Mouse (Mus musculus) right cerebral cortex, postnatal 36 days (tissue): ENCODE measurements at regions not wholly inside any gene's neighbourhood (a gene's known extent, or its start where the extent isn't known, plus 50 kb on each side); places are given as distances from the start of the nearest gene placed in this dataset.

Source experiments
- DNase-seq, 2 experiments: peaks; one replicate each; pipeline ENCODE4 v3.0.0; 2022; ENCODE audit warnings: low spot score in 2 of 2, mixed read lengths in 1 of 2

DNA sequence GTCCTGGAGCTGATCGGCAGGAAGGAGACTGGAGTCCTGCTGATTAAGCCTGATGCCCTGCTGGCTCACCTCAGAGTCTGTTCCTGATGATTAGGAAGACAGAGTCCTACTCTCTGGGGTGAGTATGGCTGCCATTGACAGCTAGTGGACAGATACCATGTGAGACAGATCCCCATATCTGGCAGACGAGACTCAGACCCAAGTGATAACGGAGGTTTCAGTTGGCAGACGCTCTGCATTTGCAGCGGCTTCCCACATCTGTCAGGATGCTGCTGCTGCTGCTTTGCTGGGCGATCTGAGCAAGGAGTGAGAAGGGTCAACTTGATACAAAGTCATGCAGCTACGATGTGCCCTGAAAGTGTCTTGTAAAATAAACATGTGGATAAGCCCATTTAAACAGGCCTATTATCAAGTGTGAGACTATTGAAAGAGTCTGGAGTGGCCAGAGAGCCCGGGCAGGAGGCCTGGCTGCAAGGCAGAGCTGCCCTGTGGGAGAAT, 98.1 kb upstream of the Cops8 start:
- DNase-seq = no peak

DNA sequence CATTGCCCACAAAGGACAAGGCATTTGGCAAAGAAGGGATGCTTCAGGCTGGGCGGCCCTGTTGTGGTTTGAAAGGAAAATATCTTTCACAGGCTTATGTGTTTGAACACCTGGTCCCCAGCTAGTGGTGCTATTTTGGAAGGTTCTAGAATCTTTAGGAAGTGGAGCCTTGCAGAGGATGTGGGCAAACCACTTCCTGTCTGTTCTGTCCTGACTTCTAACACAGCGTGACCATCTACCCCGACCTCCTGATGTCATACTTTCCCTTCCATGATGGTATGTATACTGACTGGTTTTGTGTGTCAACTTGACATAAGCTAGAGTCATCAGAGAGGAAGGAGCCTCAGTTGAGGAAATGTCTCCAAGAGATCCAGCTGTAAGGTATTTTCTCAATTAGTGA, 97.2 kb upstream of the Cops8 start:
- no peak for DNase-seq

DNA sequence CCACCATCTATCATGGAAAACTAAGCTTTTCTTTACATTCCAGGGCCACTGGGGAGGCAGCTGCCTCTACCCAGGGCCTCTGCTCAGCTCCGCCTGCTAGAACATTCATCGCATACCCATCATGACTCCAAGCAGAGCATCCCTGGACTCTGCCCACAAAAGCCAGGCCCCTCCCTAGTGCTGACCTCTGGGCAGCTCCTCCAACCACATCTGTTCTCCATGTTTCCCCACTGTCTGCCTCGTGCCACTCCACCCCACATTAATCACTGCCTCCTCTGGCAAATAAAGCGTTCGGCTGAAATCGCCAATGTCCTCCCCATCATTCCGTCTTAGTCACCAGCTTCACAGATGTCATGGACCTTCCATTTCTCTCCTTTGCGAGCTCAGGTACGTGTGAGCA, 96.2 kb upstream of the Cops8 start:
- no peak for DNase-seq

DNA sequence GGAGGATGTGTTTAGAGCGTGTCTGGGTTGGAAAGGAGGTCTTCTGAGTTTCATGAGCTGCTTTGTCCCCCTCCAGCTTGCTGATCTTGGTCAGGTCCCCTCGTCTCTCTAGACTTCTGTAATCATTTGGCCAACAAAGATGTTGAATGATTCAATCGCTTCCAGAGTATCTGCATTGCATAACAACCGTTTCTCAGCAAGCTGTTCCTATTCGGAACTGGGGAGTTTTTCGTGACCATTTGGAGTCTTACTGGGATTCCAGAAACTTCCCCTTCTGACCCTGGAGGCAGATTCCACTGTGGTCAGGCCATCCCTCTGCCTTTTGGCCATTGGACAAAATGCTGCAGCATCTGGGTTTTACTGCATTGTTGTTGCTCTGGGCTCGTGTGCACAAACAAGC, 93.4 kb upstream of the Cops8 start:
- DNase-seq = no peak

DNA sequence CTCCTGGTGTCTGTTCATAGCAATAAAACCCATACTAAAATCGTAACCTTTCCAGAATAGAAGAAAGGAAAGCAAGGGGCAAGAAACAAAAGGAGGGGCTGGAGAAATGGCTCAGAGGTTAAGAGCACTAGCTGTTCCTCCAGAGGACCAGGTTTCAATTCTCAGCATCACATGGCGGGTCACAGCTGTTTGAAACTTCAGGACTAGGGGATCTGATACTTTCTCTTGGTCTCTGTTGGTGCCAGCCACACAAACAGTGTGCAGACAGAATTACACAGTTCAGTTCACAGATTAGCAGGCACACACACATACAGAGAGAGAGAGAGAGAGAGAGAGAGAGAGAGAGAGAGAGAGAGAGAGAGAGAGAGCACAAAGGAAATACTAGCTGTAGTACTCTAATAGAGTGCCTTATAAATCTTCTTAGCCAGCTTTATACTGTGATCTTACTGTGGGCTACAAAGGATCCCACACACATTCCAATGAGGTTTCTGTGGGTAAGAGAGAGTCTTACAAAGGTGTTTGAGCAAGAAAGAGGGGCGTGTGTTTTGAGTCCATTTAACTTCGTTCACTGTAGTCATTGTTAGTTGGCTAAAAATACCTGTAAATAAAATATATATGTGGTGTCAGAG, 89.2 kb upstream of the Cops8 start:
- DNase-seq = no peak

DNA sequence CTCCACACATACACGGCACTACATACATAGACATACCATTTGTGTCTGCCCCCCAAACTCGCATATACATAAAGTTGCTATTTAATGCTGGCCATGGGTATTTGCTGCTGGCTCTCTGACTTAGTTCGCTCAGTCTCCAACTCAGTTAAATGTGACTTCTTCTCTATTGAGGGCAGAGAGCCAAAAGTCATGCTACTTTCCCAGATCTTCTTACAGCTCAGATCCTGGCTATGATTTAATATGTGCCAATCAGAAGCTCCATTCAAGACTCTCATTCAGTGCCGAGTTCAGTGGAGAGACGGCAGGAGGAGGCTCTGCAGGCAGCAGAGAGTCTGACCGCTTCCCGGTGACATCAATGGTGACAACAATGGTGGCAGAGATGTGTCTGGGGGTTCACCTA, 88.6 kb upstream of the Cops8 start:
- no peak for DNase-seq

DNA sequence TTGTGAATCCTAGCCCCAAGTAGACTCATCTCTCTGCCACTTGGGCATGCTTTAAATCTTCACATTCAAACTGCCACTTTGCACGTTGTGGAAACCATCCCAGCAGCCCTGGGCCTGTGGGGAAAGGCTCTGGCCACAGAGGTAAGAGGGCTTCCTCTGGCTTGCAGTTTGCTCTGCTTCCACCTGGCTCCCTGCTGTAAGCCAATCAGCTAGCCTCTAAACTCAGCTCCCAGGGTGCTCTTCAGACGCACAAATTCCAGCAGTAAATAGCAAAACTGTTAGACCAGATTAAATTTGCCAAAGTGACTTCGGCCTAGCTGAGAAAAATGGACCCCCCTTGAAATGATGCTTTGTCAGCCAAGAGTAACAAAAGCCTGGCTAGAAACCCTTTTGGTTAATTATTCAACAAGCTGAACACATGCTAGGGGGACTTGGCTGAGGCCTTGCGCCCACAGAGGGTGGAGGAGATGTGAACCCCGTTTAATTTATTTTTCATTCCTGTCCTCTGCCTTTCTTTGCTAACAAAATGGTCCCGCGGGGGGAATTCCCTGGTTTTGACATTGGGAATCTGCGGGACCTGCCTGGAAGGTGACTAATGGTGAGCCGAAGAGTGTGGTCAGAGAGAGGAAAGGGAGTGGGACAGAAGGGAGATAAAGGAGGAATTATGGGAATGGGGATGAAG, 84.1 kb upstream of the Cops8 start:
- no peak for DNase-seq

DNA sequence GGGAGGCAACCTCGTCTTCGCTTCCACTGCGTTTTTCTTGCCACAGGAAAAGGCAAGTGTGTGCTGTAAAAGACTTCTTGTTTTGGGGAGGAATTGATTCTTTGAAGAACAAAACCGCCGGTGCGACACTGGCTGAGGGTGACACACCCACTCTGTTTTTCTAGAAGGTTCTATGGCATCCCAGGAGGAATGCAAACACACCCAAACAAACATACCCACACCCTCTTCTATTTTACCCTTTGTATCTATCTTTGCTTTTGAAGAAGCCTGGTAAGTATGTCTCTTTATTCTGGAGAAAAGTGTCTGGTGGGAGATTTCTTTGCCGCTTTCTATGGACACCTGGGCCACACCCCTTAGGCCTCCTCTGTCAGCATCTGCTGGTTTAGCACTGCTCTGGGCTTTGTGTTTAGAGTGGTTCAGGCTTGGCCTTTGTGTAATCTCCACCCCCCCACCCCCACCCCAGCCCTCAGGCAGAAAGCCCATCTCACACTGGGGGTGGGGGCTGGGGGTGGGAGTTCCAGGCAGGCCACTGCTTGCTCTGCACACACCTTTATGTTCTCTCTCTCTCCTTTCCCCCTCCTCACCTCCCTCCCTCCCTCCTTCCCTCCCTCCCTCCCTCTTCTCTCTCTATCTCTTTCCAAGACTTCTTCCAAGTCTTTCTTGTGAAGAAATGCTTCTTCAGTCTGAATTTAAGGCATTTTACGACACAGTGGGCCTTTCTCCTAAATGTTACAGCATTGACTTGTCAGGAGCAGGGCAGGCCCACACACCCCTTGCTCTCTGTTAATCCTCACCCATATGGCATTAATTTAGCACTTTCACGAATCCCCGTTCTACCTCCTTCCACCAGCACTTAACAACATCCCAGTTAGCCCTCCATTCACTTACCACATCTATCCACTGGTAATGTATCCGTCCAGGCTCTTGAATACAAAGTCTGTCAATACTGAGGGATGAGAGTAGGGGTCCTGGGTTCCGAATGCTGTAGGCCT, 83.2 kb upstream of the Cops8 start:
- DNase-seq = no peak

DNA sequence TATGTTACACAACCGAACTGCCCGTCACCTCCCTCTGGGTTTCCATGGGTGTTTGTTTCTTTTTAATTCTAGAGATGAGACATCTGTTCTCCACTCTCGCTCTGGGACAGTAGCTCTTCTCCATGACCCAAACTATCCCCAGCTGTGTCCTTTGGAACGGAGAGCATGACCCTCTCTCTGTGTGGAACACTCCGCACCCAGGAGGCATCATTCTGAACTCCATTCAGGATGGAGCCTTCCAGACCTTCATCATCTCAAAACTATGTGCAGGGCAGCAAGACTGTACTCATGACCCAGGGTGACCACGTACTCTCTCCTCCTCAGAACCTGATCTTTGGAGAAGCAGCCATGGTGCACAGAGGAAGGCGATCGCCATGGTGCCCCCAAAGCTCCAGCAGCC, 80.5 kb upstream of the Cops8 start:
- DNase-seq = no peak

DNA sequence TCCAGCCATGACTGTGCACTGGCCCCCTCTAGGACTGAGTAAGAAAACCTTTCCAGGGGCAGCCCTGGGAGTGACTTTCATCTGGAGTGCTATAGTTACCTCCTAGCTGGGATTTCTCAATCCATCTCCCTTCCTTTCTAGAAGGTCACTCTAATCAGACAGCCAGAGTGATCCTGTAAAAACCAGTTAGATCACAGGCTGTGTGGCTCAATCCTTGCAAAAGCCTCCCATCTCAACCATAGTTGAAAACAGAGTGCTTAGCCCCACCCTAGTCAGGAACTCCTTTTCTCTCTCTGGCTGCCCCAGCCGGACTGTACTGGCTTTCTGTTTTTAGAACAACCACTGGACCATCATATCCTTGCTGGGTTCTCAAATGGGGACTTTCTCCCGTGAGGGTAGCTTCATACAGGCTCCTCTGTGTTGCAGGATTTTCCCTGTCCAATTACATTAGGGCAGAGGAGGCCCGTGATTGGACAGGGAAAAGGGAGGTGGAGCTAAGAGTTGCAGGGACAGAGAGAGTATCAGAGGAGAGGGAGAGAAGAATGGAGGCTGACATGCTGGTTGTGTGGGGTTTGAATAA, 78.0 kb upstream of the Cops8 start:
- no peak for DNase-seq

DNA sequence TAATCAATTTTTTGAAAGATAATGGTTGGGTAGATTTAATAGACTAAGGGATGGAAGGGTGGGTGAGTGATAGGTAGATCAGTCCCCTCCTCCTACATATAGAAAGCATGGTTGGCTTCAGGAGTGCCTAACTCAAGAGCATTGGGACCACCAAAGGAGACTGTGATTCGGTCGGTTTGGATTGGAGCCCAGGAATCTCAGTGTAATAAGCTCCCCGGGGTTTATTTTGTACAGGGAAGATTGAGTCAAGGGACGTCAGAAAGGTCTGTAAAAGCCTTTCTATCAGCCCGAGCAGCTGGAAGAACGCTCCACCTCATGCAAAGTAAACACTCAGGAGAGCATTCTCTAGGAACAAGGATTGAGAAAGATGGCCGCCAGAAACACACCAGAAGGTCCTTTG, 76.5 kb upstream of the Cops8 start:
- no peak for DNase-seq

DNA sequence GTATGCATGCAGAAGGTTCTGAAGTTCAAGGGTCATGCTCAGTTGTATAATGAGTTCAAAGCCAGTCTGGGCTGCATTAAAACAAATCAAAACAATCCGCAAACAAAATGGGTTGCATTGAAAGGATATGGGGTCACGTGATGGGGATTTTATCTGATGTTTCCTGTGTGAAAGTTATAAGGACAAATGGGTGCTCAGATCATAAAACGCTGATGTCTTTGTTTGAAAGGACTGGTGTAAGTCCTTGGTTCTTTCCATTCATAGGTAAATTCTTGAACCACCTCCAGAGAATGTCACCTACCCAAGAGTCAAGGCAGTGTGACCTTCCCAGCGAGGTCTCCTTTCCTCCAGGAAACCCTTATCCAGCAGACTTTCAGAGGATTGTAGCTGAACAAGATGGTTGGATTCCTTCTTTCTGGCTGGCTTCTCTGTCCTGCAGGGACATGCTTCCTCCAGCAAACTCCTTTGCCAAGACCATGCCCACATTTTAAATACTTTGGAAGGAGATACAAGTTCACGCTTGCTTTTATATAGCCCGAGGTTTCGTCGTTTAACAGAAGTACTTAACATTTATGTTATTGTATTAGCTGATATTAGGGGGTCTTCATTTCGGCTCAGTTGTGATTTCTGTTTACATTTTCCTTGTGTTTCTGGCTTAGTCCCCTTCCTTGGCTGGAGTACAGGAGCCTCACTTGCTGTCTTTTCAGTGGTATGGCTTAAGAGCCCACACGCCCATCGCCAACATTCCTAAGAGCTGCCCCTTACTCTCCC, 74.6 kb upstream of the Cops8 start:
- DNase-seq = no peak

DNA sequence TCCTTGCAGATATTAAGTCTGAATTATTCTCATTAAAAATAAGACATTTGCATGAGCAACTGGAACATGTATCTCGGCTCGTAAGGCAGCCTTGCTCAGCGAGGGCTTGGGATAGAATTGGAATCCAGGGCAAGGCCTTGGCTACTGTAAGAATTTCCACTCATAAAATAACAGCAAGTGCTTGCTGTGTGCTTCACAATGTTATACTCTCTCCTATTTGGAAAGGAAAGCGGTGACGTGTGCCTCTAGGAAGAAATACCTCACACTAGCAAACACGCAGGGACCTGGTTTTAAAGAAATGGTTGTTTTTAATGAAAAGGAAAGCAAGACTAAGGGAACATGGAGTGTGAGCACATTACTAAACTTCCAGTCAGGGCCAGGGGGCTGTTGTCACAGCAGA, 69.3 kb upstream of the Cops8 start:
- no peak for DNase-seq

DNA sequence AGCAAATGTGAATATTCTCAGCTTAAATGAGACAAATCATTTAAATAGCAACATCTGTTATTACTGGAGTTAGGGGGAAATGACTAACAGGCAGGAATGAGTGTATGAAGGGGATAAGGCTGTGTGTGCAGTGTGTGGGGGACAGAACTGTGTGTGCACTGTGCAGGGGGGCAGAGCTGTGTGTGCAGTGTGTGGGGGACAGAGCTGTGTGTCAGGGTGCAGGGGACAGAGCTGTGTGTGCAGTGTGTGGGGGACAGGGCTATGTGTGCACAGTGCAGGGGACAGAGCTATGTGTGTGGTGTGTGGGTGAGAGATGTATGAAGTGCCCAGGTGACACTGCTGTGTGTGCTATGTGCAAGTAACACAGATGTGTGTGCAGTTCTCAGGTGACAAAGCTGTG, 66.7 kb upstream of the Cops8 start:
- no peak for DNase-seq

DNA sequence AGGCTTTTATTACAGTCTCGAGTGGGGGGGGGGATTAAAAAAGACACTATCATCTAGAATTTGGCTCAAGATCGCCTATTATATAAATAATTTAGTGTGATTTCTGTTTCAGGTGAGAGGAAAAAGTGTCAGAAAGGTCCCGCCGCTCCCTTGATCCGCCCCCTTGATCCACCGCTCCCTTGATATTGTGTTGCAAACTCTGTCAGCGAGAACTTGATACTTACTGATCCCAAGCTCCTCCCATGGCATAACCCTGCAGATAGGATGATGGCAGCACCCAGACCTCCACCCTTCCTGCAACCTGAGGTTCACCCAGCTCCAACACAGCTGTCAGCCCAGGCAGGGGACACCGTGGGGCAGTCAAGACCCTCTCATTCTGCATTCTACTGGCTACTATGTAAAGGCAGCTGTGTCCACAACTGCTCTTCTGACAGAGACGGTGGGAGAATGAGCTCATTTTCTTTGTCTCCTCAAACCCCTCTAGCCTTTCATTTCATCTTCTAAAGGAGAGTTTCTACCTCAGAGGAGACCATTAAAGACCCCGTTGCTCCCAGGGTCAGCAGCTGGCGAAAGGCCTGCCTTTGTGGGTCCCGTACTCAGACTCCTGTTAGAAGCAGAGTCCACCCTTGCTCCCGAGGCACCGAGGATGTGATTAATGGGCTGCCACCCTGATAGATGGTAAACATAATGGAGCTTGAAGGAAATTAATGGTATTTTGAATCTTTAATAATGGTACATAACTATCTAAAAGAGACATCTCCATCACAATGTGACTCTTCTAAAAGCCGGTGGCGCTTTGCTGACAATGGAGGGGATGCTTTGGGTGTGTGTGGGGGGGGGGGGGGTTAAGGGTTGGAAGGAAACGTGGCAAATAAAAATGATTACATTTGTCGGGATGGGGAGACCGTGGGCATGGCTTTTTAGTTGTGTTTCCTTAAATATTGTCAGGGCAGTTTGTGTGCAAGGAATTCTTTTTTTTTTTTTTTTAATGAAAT, 58.7 kb upstream of the Cops8 start:
- DNase-seq = no peak

DNA sequence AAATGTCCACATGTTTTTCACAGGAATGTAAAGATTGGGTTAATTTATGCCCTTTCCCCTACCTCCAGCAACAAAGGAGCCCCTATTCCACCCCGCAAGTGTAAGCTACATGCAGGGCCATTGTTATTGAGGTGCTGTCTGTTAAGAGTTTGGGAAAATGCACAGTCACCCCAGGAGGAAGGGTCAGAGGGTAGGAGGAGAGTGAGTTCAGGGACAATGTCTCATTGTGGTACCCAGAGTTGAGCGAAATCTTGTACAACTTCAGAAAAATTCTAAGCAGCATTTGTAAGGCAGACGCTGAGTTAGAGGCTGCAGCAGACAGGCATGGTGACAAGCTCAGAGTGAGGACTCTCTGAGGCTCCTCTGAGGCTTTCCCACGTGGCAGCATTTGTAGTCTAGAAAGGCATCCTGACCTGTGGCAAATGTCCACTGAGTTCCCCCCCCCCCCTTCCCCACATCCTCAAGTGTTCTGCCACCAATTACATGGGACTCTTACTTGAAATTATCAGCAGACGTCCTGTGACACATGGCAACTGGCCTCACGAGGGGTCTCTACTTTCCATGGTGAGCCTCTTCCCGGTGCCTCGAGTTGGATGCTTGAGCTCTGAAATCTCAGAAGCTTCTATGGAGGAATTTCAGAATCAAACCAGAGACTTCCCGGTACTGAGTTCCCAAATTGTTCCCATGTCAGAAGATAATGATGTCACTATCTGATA, 57.8 kb upstream of the Cops8 start:
- DNase-seq = no peak

DNA sequence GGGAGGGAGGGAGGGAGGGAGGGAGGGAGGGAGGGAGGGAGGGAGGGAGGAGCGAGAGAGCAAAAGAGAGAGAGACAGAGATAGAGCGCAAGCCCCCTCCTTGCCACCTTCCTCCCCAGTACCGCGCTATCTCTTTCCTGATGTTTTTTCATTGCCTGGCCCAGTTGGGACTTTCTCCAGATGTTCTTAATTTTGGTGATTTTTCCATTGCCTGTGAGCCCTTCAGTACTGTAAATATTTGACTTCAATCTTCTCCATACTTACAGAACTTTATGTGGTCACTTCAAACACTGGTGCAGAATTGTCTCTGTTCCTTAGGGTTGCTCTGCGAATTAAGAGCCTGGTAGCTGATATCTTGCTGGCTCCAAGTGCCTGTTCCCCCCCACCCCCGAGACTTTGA, 50.1 kb upstream of the Cops8 start:
- no peak for DNase-seq
